Mouse (Mus musculus): ENCODE results near the gene Sgca.

Sgca gene

GRCm38 (mm10) chr11:95001584-95002347 lies 25.6 kb upstream of the Sgca start:
- no peak for DNase-seq (ENCODE audit: low spot score in 2 of 2)

GRCm38 (mm10) chr11:95001058-95001457 lies 24.9 kb upstream of the Sgca start:
- DNase-seq (ENCODE audit: low spot score in 2 of 2), result peak; percentile 69 to 76

GRCm38 (mm10) chr11:95000548-95000947 lies 24.4 kb upstream of the Sgca start:
- DNase-seq (ENCODE audit: low spot score in 2 of 2), result peak in 1 of 2 experiments; percentile 66

DNA sequence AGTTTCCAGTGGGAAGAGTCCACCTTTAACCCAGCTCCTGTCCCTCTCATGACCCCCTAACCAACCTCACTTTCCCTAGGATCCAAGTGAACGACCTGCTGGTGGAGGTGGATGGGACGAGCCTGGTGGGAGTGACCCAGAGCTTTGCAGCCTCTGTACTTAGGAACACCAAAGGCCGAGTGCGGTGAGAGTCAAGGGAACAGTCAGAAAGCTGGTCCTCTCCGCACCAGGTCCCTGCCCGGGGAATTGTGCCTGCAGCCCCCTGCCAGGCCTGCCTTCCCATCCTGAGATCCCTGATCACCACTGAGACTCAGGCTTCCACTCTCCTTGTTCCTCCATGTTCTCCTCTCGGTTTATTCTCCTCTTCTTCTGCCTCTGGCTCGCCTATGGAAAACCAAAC lies 24.0 kb upstream of the Sgca start:
- DNase-seq (ENCODE audit: low spot score in 2 of 2), result no peak

DNA sequence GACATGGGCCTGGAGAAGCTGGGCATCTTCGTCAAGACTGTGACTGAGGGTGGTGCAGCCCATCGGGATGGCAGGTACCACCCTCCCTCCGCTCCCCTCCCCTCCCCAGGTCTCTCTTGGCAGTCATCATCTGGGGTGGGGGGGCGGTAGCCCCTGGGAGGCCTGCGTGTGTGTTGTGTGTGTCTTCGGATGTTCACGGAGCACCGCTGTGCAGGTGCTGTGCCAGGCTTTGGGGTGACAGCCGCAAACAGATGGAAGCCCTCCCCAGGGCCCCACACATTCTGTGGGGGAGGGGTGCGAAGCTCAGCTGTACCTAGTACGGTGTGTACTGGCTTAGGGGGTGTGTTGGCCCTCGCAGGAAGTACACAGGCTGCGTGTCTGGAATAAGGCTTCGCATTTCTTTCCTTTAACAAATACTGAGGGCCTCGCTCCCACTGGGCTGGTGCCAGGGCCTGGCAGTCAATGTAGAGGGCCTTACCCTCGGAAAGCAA lies 22.0 kb upstream of the Sgca start:
- peak in 1 of 2 experiments; percentile 46 for DNase-seq (ENCODE audit: low spot score in 2 of 2)

GRCm38 (mm10) chr11:94997596-94997995 lies 21.5 kb upstream of the Sgca start:
- DNase-seq (ENCODE audit: low spot score in 2 of 2), result no peak

DNA sequence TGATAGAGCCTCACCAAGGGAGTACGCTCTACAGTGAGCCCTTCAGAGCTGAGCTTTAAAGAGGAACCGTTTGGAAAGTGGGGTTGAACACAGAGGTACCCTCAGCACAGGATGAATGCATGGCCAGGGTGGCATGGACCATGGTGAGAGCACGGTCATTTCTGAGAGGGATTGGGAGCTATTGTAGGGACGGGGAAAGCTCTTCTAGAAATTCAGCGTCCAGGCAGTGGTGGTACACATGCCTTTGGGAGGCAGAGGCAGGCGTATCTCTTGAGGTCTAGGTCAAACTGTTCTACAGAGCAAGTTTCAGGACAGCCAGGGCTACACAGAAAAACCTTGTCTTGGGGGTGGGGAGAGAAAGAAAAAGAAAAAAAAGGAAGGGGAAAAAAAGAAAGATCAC lies 20.9 kb upstream of the Sgca start:
- no peak for DNase-seq (ENCODE audit: low spot score in 2 of 2)

GRCm38 (mm10) chr11:94996101-94996500 lies 20.0 kb upstream of the Sgca start:
- DNase-seq (ENCODE audit: low spot score in 2 of 2), result no peak

DNA sequence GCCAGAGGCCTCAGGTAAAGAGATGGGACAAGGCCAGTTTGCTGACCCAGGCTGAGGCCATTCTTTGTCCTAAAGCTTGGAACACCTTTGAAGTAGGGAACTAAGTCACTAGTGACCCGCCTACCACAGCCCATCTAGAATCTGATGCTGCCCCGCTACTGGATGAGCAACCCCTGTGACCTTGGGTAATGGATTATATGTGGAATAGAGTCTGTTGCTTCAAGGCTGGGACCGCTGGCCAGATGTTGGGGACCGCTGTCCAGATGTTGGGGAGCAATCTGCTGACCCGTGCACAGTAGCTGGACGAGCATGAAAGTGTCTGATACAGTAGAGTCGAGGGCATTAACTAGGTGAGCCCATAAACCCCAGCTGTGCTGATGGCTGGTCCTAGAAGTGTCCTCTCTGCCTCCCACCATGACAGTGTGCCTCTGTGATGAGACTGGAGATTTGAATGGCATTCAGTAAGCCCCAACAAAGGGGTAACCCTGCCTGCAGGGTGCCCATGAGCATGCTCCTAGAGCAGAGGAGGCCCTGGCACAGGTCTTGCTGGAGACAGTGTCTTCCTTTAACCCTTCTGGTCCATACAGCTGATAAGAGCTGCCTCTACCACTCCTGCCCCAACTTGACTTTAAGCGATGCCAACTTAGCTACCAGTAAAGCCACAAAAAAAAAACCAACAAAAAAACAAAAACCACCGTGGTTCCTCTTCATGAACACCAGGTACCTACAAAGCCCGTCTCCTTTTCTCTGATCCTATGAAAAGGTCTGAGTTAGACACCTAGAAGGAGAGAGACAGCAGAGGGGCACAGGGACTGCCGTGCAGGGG lies 19.0 kb upstream of the Sgca start:
- no peak for DNase-seq (ENCODE audit: low spot score in 2 of 2)

DNA sequence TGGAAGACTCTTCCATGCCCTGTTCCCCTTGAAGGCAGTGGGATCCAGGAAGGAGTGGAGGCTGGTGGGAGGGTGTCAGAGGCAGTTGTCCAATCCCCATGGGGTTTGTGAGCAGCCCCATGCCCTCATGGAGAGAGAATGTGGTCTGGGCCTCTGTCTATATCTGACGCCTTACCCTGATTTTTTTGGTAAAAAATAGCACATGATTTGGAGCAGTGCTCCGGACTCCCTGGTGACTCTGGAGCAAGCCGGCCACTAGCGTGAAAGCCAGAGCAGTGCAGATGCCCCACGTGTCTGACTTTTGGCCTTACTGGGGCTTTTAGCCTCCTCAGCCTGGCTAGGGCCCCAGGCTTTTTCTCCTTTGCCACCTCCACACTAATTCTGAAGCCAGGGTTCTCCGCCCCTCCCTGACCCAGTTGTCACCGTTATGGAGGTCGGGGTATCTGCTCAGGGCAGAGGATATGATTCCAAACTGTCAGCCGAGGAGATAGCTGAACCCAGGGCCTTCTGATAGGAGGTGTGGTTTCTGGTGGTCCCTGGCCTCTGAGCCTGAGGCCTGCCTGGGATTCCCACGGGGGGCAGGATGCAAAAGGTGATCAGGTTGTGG lies 18.2 kb upstream of the Sgca start:
- DNase-seq (ENCODE audit: low spot score in 2 of 2), result peak in 1 of 2 experiments; percentile 69

DNA sequence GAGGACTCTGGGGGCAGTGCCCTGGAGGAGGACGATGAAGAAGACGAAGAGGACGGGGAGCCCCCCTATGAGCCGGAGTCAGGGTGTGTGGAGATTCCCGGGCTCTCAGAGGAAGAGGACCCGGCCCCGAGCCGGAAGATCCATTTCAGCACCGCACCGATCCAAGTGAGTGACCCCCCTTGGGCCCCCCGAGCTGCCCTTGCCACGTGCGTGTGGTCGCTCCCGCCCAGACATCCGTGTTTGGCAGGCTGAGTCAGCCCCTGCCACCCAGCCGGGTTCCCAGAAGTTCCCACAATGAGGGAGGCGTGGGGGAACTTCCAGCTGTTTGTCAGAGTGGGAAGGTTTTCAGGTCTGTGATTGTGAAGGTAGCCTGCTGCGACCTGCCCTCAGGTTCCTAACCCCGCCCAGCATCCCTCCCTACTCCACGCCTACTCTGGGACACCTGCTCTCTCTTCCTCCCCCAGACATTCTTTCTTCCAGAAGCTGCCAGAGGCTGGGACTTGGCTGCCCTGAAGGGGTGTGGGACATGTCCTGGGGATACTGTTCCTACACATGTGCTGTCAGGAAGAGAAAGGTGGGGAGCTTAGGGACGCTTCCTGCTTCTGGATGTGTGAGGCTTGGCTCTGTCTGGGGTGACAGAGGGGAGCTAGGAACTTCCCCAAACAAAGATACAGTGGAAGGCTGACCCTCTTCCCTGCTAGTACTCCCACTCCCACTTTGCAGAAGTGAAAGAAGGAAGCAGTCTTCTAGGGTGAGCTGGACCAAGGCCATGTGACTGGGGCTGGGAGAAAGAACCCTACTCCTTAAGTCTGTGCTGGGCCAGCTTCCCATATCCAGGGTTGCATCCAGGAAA lies 16.9 kb upstream of the Sgca start:
- DNase-seq (ENCODE audit: low spot score in 2 of 2), result peak; percentile 60 to 73

GRCm38 (mm10) chr11:94992480-94992753 lies 16.3 kb upstream of the Sgca start:
- no peak for DNase-seq (ENCODE audit: low spot score in 2 of 2)

GRCm38 (mm10) chr11:94991641-94992479 lies 15.7 kb upstream of the Sgca start:
- peak in 1 of 2 experiments; percentile 51 for DNase-seq (ENCODE audit: low spot score in 2 of 2)

GRCm38 (mm10) chr11:94990749-94991577 lies 14.8 kb upstream of the Sgca start, which contains the start of gene Ppp1r9b:
Gene Ppp1r9b, plus strand, starts transcription at chr11:94991035.
- DNase-seq (ENCODE audit: low spot score in 2 of 2), result peak; percentile 94

GRCm38 (mm10) chr11:94990102-94990748 lies 14.1 kb upstream of the Sgca start:
- no peak for DNase-seq (ENCODE audit: low spot score in 2 of 2)

GRCm38 (mm10) chr11:94989562-94990017 lies 13.5 kb upstream of the Sgca start:
- DNase-seq (ENCODE audit: low spot score in 2 of 2), result peak; percentile 89 to 90

GRCm38 (mm10) chr11:94988780-94989561 lies 12.8 kb upstream of the Sgca start:
- DNase-seq (ENCODE audit: low spot score in 2 of 2), result peak in 1 of 2 experiments; percentile 62

DNA sequence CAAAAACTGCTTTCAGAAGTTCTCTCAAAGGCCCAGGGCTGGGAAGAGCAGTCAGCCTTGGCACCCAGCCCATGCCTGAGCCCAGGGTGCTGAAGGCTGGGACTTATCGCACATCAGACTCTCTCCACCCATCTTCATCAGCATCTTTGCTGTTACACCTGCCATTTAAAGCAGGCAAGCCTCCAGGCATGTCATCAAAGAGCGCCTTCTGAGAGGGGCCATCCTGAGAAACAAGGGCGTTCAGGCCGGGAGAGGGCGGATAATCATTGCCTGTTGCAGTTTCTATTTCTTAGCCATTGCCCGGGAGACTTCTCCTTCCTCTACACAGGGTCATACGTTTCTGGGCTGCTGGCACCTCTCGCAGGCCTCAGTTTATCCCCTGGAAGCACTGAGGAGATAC lies 11.7 kb upstream of the Sgca start:
- DNase-seq (ENCODE audit: low spot score in 2 of 2), result no peak

Data from heart, adult 9 months (tissue).